Mouse (Mus musculus) lung, embryonic 14.5 days (tissue): Measurements from ENCODE around the gene Bmp2k. TPM values are rescaled to one million over a fixed set of nuclear protein-coding genes. Genes with fewer than 3 reads are reported as not detected.
A peak's percentile ranks its signal among the peaks of the same experiment; 100 is the strongest.

Experiments
- ATAC-seq: fragments of 200-750 bp; cut with Nextera tagmentation; 2 replicates; pipeline ENCODE4 v1.8.0; 2017; ENCODE audit warnings: mild to moderate bottlenecking, moderate TSS enrichment, moderate library complexity; ENCODE audit not compliant: insufficient read depth
- DNase-seq: peaks from one replicate; pipeline ENCODE4 v3.0.0-alpha.2; 2015
- H3K27ac ChIP-seq: fragments of 300-500 bp; sonication (generic); 2 replicates; pipeline ENCODE4 v1.5.1; 2014; ENCODE audit warnings: low read depth, mild to moderate bottlenecking, moderate library complexity
- H3K27me3 ChIP-seq: fragments of 300-500 bp; sonication (generic); 2 replicates; pipeline ENCODE4 v1.6.1; 2014; ENCODE audit warnings: low read length, control low read depth; ENCODE audit not compliant: insufficient read depth
- H3K36me3 ChIP-seq: fragments of 300-500 bp; sonication (generic); 2 replicates; pipeline ENCODE4 v1.6.1; 2014; ENCODE audit warnings: control low read depth; ENCODE audit not compliant: insufficient read depth
- H3K4me1 ChIP-seq: fragments of 300-500 bp; sonication (generic); 2 replicates; pipeline ENCODE4 v1.6.1; 2014; ENCODE audit warnings: antibody characterized with exemption, control low read depth; ENCODE audit not compliant: insufficient read depth
- H3K4me2 ChIP-seq: fragments of 300-500 bp; sonication (generic); 2 replicates; pipeline ENCODE4 v1.6.1; 2014; ENCODE audit warnings: mild to moderate bottlenecking
- H3K4me3 ChIP-seq: fragments of 300-500 bp; sonication (generic); 2 replicates; pipeline ENCODE4 v1.5.1; 2014; ENCODE audit warnings: low read depth, low read length
- H3K9ac ChIP-seq: fragments of 300-500 bp; sonication (generic); 2 replicates; pipeline ENCODE4 v1.6.1; 2014
- H3K9me3 ChIP-seq: fragments of 300-500 bp; sonication (generic); 2 replicates; pipeline ENCODE4 v1.6.1; 2016; ENCODE audit warnings: low read depth, low read length, control low read depth
- CTCF ChIP-seq: IDR thresholded peaks from 2 replicates; pipeline ENCODE4 v1.5.1; 2016; ENCODE audit warnings: antibody characterized with exemption, low read depth
- WGBS: fragments of 180-500 bp; shearing (Covaris S2); extraction: QIAGEN DNeasy Blood & Tissue Kit; methylation state at CpG from one replicate; pipeline ENCODE4 v1.1.7; 2014; 5-methylcytosine and 5-hydroxymethylcytosine counted together
- polyA plus RNA-seq: library from polyadenylated mRNA; unstranded; fragments of >200 nt; fragmentation: Nextera tagmentation; extraction: Ambion mirVana; gene quantifications from 2 replicates; pipeline ENCODE4 v1.2.1, GENCODE M21; 2014

Bmp2k gene
- polyA plus RNA-seq, 1 experiment from 2014 or later, result 11.0 TPM

DNA sequence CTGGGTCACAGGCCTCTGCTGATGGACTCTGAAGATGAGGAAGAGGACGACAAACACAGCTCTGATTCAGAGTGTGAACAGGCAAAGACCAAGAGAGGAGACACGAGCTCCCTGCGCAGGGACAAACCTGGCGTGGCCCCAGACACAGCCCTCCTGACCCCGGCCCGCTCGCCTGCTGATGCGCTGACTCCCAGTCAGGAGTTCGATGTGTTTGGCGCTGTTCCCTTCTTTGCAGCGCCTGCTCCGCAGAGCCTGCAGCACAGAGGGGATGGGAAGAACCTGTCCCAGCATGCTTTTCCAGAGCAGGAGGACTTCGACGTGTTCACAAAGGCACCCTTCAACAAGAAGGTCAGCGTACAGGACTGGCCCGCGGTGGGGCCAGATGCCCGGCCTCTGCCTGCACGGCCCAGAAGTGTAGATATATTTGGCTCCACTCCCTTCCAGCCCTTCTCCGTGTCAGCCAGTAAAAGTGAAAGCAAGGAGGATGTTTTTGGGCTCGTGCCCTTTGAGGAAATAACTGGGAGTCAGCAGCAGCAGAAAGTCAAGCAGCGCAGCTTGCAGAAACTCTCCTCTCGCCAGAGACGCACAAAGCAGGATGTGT lies 89.6 kb downstream of the Bmp2k start:
- 80% methylated on average over 24 of the region's 24 CpGs for WGBS

DNA sequence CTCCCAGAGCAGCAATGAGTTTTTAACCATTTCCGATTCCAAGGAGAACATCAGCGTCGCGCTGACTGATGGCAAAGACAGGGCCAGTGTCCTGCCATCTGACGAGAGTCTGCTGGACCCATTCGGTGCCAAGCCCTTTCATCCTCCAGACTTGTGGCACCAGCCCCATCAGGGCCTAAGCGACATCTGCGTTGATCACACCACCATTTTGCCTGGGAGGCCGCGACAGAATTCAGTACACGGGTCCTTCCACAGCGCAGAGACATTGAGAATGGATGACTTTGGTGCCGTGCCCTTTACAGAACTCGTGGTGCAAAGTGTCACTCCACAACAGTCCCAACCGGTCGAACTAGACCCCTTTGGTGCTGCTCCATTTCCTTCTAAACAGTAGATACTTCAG lies 90.3 kb downstream of the Bmp2k start:
- H3K4me2 ChIP-seq, result no peak overlapping the region
- no peak overlapping the region for H3K9ac ChIP-seq
- H3K9me3 ChIP-seq, result no peaks in the 10 kb centered on the region
- H3K4me3 ChIP-seq, result no peak overlapping the region
- H3K4me1 ChIP-seq, result no peaks in the 10 kb centered on the region
- no peak overlapping the region for H3K27ac ChIP-seq
- no peak for TF ChIP-seq CTCF
- no peaks in the 10 kb centered on the region for H3K27me3 ChIP-seq
- 82% methylated on average over 16 of the region's 16 CpGs for WGBS
- H3K36me3 ChIP-seq, result peaks cover 24% of the 10 kb centered on the region
- ATAC-seq (no peak), DNase-seq (no peak)

More for the DNA sequence above, 89.6 kb downstream of the Bmp2k start:
- no peaks in the 10 kb centered on the region for H3K4me1 ChIP-seq
- no peak overlapping the region for H3K9ac ChIP-seq
- peak; percentile 24 for DNase-seq
- no peak overlapping the region for H3K27ac ChIP-seq
- no peak for ATAC-seq
- H3K4me2 ChIP-seq, result no peak overlapping the region
- H3K4me3 ChIP-seq, result no peak overlapping the region
- H3K27me3 ChIP-seq, result no peaks in the 10 kb centered on the region
- no peak for TF ChIP-seq CTCF
- peaks cover 24% of the 10 kb centered on the region for H3K36me3 ChIP-seq
- H3K9me3 ChIP-seq, result no peaks in the 10 kb centered on the region

DNA sequence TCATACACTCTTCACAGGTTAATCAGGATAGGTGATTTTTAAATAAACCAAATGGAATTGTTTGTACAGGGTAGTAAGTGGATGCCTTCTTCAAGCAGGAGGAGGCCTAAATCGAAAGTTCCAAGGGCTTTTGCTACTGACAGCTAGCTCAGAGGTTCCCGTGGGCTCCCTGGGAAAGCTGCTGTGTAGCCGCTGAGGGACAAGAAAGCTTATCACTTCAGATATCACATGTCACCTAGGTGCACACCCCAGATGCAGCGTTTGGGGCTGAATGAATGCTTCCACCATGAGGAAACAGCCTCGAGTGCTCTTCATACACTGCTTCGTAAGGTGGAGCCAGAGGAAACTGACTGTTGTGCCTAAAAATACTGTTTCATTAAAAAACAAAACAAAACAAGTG lies 90.7 kb downstream of the Bmp2k start:
- Histone ChIP-seq H3K4me2 (no peak overlapping the region), H3K4me1 (no peaks in the 10 kb centered on the region), H3K27me3 (no peaks in the 10 kb centered on the region), H3K27ac (no peak overlapping the region), H3K36me3 (peaks cover 28% of the 10 kb centered on the region), H3K9ac (no peak overlapping the region), H3K9me3 (no peaks in the 10 kb centered on the region), H3K4me3 (no peak overlapping the region)
- DNase-seq, result no peak
- WGBS, result 60% methylated on average over 6 of the region's 6 CpGs
- no peak for TF ChIP-seq CTCF
- no peak for ATAC-seq

DNA sequence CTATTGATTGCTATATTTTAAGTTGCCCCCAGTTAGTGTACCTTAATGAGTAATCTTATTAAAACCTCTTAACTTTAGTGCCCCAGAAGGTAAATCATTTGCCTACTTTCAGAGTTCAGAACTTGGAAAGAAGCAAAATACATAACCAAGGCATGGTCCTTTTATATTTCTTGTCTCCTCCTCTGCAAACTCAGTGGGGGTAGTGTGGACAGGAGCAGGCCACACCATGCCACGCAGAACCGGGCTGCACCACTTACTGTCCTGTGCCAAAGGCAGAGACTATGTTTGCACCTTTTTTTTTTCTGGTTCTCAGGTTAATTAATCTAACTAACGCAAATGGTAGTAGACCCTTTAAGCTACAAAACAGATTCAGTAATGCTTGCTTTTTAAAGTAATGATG lies 91.9 kb downstream of the Bmp2k start:
- 84% methylated on average over 3 of the region's 3 CpGs for WGBS
- no peaks in the 10 kb centered on the region for H3K9me3 ChIP-seq
- no peak overlapping the region for H3K4me2 ChIP-seq
- ATAC-seq (no peak), DNase-seq (no peak)
- no peak overlapping the region for H3K27ac ChIP-seq
- H3K4me1 ChIP-seq, result no peaks in the 10 kb centered on the region
- peaks cover 25% of the 10 kb centered on the region for H3K36me3 ChIP-seq
- H3K27me3 ChIP-seq, result no peaks in the 10 kb centered on the region
- H3K4me3 ChIP-seq, result no peak overlapping the region
- H3K9ac ChIP-seq, result no peak overlapping the region
- no peak for TF ChIP-seq CTCF

DNA sequence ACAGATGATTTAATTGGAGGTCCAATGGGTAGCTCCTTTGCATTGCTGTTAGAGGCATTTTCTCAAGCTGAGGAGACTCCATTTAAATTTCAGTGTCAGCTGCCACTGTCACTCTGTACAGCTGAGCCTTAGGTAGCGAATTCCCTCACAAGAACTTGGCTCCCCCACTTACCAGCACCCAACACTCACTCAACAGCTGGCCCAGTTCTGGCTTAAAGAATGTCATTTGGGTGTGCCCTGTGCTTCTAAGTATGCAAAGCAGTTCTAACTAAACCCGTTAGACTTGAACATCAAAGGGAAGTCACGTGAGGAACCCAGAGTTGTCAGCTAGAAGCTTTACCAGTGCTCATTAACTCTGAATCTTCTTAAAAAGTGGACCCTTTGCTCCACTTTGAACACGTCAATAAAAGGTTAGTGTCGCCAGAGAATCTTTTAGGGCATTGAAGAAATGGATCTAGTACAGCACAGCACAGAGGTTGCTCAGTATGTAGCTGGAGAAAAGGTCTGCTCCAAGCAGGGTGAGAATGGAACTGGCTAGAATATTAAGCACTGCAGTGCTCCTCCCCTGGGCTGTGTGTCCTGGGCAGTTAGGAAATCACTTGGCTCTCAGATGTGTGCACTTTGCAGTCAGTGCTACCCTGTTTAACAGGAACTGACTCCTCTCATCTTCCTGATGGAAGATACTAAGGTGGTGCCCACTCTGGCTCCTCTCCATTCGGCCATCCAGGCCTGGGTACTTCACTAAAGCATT lies 92.7 kb downstream of the Bmp2k start:
- WGBS, result 54% methylated on average over 6 of the region's 6 CpGs
- Histone ChIP-seq H3K9me3 (no peaks in the 10 kb centered on the region), H3K4me3 (no peak overlapping the region), H3K36me3 (peaks cover 25% of the 10 kb centered on the region), H3K9ac (no peak overlapping the region), H3K27ac (no peak overlapping the region), H3K4me2 (no peak overlapping the region), H3K27me3 (no peaks in the 10 kb centered on the region), H3K4me1 (no peaks in the 10 kb centered on the region)
- DNase-seq, result no peak
- TF ChIP-seq CTCF, result no peak
- ATAC-seq, result no peak

DNA sequence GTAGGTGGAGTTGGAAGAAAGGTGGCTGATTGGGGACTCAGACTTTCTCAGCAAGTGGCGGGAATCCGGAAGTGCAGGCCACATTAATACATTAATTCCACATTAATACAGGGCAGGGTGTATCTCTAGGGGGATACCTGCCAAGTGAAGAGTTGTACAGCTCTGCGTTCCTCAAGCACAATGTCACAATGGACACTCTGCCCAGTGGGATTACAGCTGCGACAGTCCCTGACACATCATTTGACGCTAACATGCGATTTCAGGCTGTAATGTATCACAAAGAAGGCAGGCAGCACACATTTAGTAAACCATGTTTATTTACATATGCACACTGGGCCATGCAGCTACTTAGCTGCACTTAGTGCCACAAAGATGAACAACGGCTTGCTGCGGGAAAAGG lies 95.5 kb downstream of the Bmp2k start:
- ATAC-seq (no peak), DNase-seq (no peak)
- Histone ChIP-seq H3K4me1 (no peaks in the 10 kb centered on the region), H3K27me3 (no peaks in the 10 kb centered on the region), H3K9ac (no peak overlapping the region), H3K4me3 (no peak overlapping the region), H3K4me2 (no peak overlapping the region), H3K9me3 (no peaks in the 10 kb centered on the region), H3K27ac (no peak overlapping the region), H3K36me3 (peaks cover 11% of the 10 kb centered on the region; the same call in 1 of the 2 replicates)
- 0 out of 2 replicates have a peak, but pooled peaks have one; percentile 11 for TF ChIP-seq CTCF
- WGBS, result 47% methylated on average over 8 of the region's 8 CpGs

DNA sequence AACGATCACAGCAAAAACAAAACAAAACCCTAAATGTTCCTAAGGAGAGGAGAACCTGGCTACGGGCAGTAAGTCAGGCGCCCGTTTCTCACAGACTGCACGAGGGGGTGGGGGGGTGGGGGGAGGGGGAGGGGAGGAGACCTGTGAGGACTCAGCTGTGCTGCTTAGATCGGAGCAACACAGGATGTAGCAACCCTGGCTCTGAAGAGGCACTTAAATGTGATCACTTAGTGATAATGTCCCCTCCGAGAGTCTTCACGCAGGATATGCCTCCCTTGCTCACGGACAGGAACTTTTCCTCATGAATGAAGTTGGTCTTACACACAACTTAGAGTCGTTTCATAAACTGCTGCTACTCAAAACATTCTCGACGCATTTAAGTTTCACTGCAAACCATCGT lies 97.8 kb downstream of the Bmp2k start:
- WGBS, result 50% methylated on average over 12 of the region's 13 CpGs
- H3K4me1 ChIP-seq, result no peaks in the 10 kb centered on the region
- DNase-seq, result no peak

More for the DNA sequence above, 97.8 kb downstream of the Bmp2k start:
- TF ChIP-seq CTCF, result no peak
- H3K9ac ChIP-seq, result no peak overlapping the region
- H3K27me3 ChIP-seq, result no peaks in the 10 kb centered on the region
- H3K4me3 ChIP-seq, result no peak overlapping the region
- H3K4me2 ChIP-seq, result no peak overlapping the region
- ATAC-seq, result no peak
- H3K9me3 ChIP-seq, result no peaks in the 10 kb centered on the region
- no peak overlapping the region for H3K27ac ChIP-seq
- H3K36me3 ChIP-seq, result 0 out of 2 replicates have a peak, but pooled peaks cover 4% of the 10 kb centered on the region
